Mouse (Mus musculus): Measurements from ENCODE around the gene Fcrl1. TPM values are rescaled to one million over a fixed set of nuclear protein-coding genes. Genes with fewer than 3 reads are reported as not detected.
"Not testable (repeated sequence)": the region's sequence is repeated elsewhere in the genome, so short reads cannot be mapped to it uniquely, and the experiment has no call there.

Gene Fcrl1
- not detected in 2 replicates for polyA plus RNA-seq (2015; fragmentation: Nextera tagmentation; extraction: Ambion mirVana)

GRCm38 (mm10) chr3:87376195-87377165 is at the start of gene Fcrl1:
Fcrl1 (plus strand) TSS chr3:87376387.
- no peaks in the 10 kb centered on the region for H3K4me1 ChIP-seq
- ATAC-seq: no peak
- H3K27ac ChIP-seq: no peak within 1 kb of the TSS
- no peaks in the 10 kb centered on the region for H3K9me3 ChIP-seq (replicated peaks)
- H3K4me2 ChIP-seq: no peak within 1 kb of the TSS
- H3K4me3 ChIP-seq: no peak within 1 kb of the TSS
- WGBS: 88% methylated on average over 18 of the region's 18 CpGs
- no peak within 1 kb of the TSS for H3K9ac ChIP-seq
- no peaks in the 10 kb centered on the region for H3K36me3 ChIP-seq (ENCODE audit: poor library complexity, severe bottlenecking)
- no peaks in the 10 kb centered on the region for H3K27me3 ChIP-seq

GRCm38 (mm10) chr3:87337899-87338298 is 38.3 kb upstream of the Fcrl1 start:
- ATAC-seq: no peak
- 93% methylated on average over 5 of the region's 5 CpGs for WGBS
- H3K27me3 ChIP-seq: no peaks in the 10 kb centered on the region
- H3K27ac ChIP-seq: no peak overlapping the region
- no peaks in the 10 kb centered on the region for H3K4me1 ChIP-seq
- no peak overlapping the region for H3K9ac ChIP-seq
- H3K9me3 ChIP-seq (replicated peaks): no peaks in the 10 kb centered on the region
- H3K4me3 ChIP-seq: no peak overlapping the region
- H3K4me2 ChIP-seq: no peak overlapping the region
- no peaks in the 10 kb centered on the region for H3K36me3 ChIP-seq (ENCODE audit: poor library complexity, severe bottlenecking)

- H3K4me2 ChIP-seq; H3K4me1 ChIP-seq; H3K4me3 ChIP-seq; H3K27me3 ChIP-seq; H3K9ac ChIP-seq; H3K27ac ChIP-seq; ATAC-seq; H3K36me3 ChIP-seq (ENCODE audit: poor library complexity, severe bottlenecking); H3K9me3 ChIP-seq (replicated peaks): not testable (repeated sequence)
- WGBS: 82% methylated on average over 2 of the region's 2 CpGs
These were observed 25.2 kb upstream of the Fcrl1 start for GRCm38 (mm10) chr3:87350992-87351391.

- Histone ChIP-seq H3K9me3 (replicated peaks) (no peaks in the 10 kb centered on the region), H3K27me3 (no peaks in the 10 kb centered on the region), H3K4me1 (no peaks in the 10 kb centered on the region), H3K4me3 (no peak within 1 kb of the TSS), H3K9ac (no peak within 1 kb of the TSS), H3K36me3 (ENCODE audit: poor library complexity, severe bottlenecking) (no peaks in the 10 kb centered on the region), H3K27ac (no peak within 1 kb of the TSS), H3K4me2 (no peak within 1 kb of the TSS)
- no peak for ATAC-seq
These were observed 18.6 kb upstream of the Fcrl1 start, which contains the start of gene Cd5l for GRCm38 (mm10) chr3:87357581-87357980. Cd5l (plus strand) TSS chr3:87357881.

- no peak overlapping the region for H3K4me2 ChIP-seq
- no peaks in the 10 kb centered on the region for H3K36me3 ChIP-seq (ENCODE audit: poor library complexity, severe bottlenecking)
- H3K9ac ChIP-seq: no peak overlapping the region
- H3K4me1 ChIP-seq: no peaks in the 10 kb centered on the region
- H3K27ac ChIP-seq: no peak overlapping the region
- H3K9me3 ChIP-seq (replicated peaks): no peaks in the 10 kb centered on the region
- no peaks in the 10 kb centered on the region for H3K27me3 ChIP-seq
- H3K4me3 ChIP-seq: no peak overlapping the region
- ATAC-seq: no peak
These were observed 17.0 kb upstream of the Fcrl1 start for GRCm38 (mm10) chr3:87359215-87359614.

GRCm38 (mm10) chr3:87360466-87360865 is 15.7 kb upstream of the Fcrl1 start:
- ATAC-seq: no peak
- WGBS: 88% methylated on average over 6 of the region's 6 CpGs
- H3K9me3 ChIP-seq (replicated peaks): no peaks in the 10 kb centered on the region

GRCm38 (mm10) chr3:87365691-87366090 is 10.5 kb upstream of the Fcrl1 start:
- 91% methylated on average over 14 of the region's 14 CpGs for WGBS
- H3K9ac ChIP-seq: no peak overlapping the region
- no peaks in the 10 kb centered on the region for H3K27me3 ChIP-seq
- no peak overlapping the region for H3K4me3 ChIP-seq
- H3K27ac ChIP-seq: no peak overlapping the region
- no peaks in the 10 kb centered on the region for H3K36me3 ChIP-seq (ENCODE audit: poor library complexity, severe bottlenecking)
- no peak overlapping the region for H3K4me2 ChIP-seq
- H3K4me1 ChIP-seq: no peaks in the 10 kb centered on the region
- ATAC-seq: no peak
- H3K9me3 ChIP-seq (replicated peaks): no peaks in the 10 kb centered on the region

More at GRCm38 (mm10) chr3:87360466-87360865, 15.7 kb upstream of the Fcrl1 start:
- Histone ChIP-seq H3K4me1 (no peaks in the 10 kb centered on the region), H3K36me3 (ENCODE audit: poor library complexity, severe bottlenecking) (no peaks in the 10 kb centered on the region), H3K4me2 (no peak overlapping the region), H3K9ac (no peak overlapping the region), H3K27me3 (no peaks in the 10 kb centered on the region), H3K4me3 (no peak overlapping the region), H3K27ac (no peak overlapping the region)

GRCm38 (mm10) chr3:87367511-87367910 is 8.7 kb upstream of the Fcrl1 start:
- WGBS: 88% methylated on average over 10 of the region's 10 CpGs
- Histone ChIP-seq H3K9me3 (replicated peaks) (no peaks in the 10 kb centered on the region), H3K27me3 (no peaks in the 10 kb centered on the region), H3K4me1 (no peaks in the 10 kb centered on the region), H3K4me3 (no peak overlapping the region), H3K36me3 (ENCODE audit: poor library complexity, severe bottlenecking) (no peaks in the 10 kb centered on the region), H3K27ac (no peak overlapping the region), H3K9ac (no peak overlapping the region), H3K4me2 (no peak overlapping the region)
- ATAC-seq: no peak

GRCm38 (mm10) chr3:87369181-87369580 is 7.0 kb upstream of the Fcrl1 start:
- Histone ChIP-seq H3K27ac (no peak overlapping the region), H3K9ac (no peak overlapping the region), H3K4me2 (no peak overlapping the region), H3K36me3 (ENCODE audit: poor library complexity, severe bottlenecking) (no peaks in the 10 kb centered on the region), H3K9me3 (replicated peaks) (no peaks in the 10 kb centered on the region), H3K4me3 (no peak overlapping the region), H3K4me1 (no peaks in the 10 kb centered on the region), H3K27me3 (no peaks in the 10 kb centered on the region)
- WGBS: 80% methylated on average over 5 of the region's 5 CpGs
- ATAC-seq: no peak

GRCm38 (mm10) chr3:87377228-87377627 is 1.0 kb downstream of the Fcrl1 start:
- Histone ChIP-seq H3K4me3 (no peak overlapping the region), H3K27ac (no peak overlapping the region), H3K4me2 (no peak overlapping the region), H3K27me3 (no peaks in the 10 kb centered on the region), H3K4me1 (no peaks in the 10 kb centered on the region), H3K36me3 (ENCODE audit: poor library complexity, severe bottlenecking) (no peaks in the 10 kb centered on the region), H3K9me3 (replicated peaks) (no peaks in the 10 kb centered on the region), H3K9ac (no peak overlapping the region)
- no peak for ATAC-seq
- WGBS: 69% methylated on average over 3 of the region's 3 CpGs

- Histone ChIP-seq H3K9ac (no peak overlapping the region), H3K4me2 (no peak overlapping the region), H3K4me3 (no peak overlapping the region), H3K27me3 (no peaks in the 10 kb centered on the region), H3K27ac (no peak overlapping the region), H3K36me3 (ENCODE audit: poor library complexity, severe bottlenecking) (no peaks in the 10 kb centered on the region), H3K4me1 (no peaks in the 10 kb centered on the region), H3K9me3 (replicated peaks) (no peaks in the 10 kb centered on the region)
- WGBS: 74% methylated on average over 6 of the region's 6 CpGs
- no peak for ATAC-seq
These were observed 1.5 kb downstream of the Fcrl1 start for GRCm38 (mm10) chr3:87377719-87378118.

- H3K4me2 ChIP-seq; H3K27me3 ChIP-seq; H3K36me3 ChIP-seq (ENCODE audit: poor library complexity, severe bottlenecking); ATAC-seq; H3K9me3 ChIP-seq (replicated peaks); H3K9ac ChIP-seq; H3K4me1 ChIP-seq; H3K27ac ChIP-seq; H3K4me3 ChIP-seq: not testable (repeated sequence)
- WGBS: 77% methylated on average over 2 of the region's 2 CpGs
These were observed 3.6 kb downstream of the Fcrl1 start for GRCm38 (mm10) chr3:87379641-87380315.

Data from forebrain, embryonic 13.5 days (tissue).